Mouse (Mus musculus): ENCODE measurements at regions not wholly inside any gene's neighbourhood (a gene's known extent, or its start where the extent isn't known, plus 50 kb on each side); places are given as distances from the start of the nearest gene placed in this dataset.

DNA sequence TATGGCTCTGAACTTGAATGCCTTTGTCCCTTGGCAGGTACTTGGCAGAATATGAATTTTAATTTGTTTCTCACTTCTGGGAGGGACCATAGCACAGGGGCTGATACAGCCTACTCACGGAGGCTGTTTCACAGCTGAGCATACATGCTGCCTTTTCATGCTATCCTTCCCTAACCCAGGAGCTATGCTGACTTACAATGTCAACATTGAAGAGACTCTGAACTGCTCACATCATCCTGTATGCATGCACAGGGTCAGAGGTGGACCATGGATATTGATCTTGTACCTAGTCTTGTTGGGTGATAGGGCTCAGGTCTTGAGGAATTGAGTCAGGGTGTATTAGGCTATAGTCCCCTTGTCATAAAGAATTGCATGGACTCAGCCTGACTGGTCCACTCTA lies 74.5 kb downstream of the Cmpk2 start:
- Histone ChIP-seq H3K36me3 (ENCODE audit: control insufficient read depth, insufficient read depth, low read length) (no peaks in the 10 kb centered on the region), H3K27me3 (ENCODE audit: control insufficient read depth, insufficient read depth, low read length) (no peaks in the 10 kb centered on the region), H3K4me1 (ENCODE audit: control insufficient read depth, insufficient read depth, insufficient read length, low read length) (no peaks in the 10 kb centered on the region), H3K27ac (ENCODE audit: insufficient read depth, low read depth, low read length) (no peak overlapping the region), H3K4me3 (ENCODE audit: low read depth, low read length) (no peak overlapping the region)
- WGBS = 76% methylated on average over 1 of the region's 1 CpGs
- TF ChIP-seq CTCF (IDR thresholded peaks at IDR 0.05; ENCODE audit: extremely low read depth, insufficient read length, insufficient replicate concordance, low read depth, low read length) (no peak), POLR2A (IDR thresholded peaks at IDR 0.05; ENCODE audit: low read depth, low read length) (no peak)

- H3K4me3 ChIP-seq (ENCODE audit: low read depth, low read length) = no peak overlapping the region
- no peak for TF ChIP-seq POLR2A (IDR thresholded peaks at IDR 0.05; ENCODE audit: low read depth, low read length)
- TF ChIP-seq CTCF (IDR thresholded peaks at IDR 0.05; ENCODE audit: extremely low read depth, insufficient read length, insufficient replicate concordance, low read depth, low read length) = no peak
- no peaks in the 10 kb centered on the region for H3K36me3 ChIP-seq (ENCODE audit: control insufficient read depth, insufficient read depth, low read length)
- no peak overlapping the region for H3K27ac ChIP-seq (ENCODE audit: insufficient read depth, low read depth, low read length)
- no peaks in the 10 kb centered on the region for H3K4me1 ChIP-seq (ENCODE audit: control insufficient read depth, insufficient read depth, insufficient read length, low read length)
- WGBS = 37% methylated on average over 2 of the region's 2 CpGs
- H3K27me3 ChIP-seq (ENCODE audit: control insufficient read depth, insufficient read depth, low read length) = no peaks in the 10 kb centered on the region
Measured at GRCm38 (mm10) chr12:26542451-26542850, 73.4 kb downstream of the Cmpk2 start.

GRCm38 (mm10) chr12:26535261-26535890 lies 66.4 kb downstream of the Cmpk2 start:
- TF ChIP-seq CTCF (IDR thresholded peaks at IDR 0.05; ENCODE audit: extremely low read depth, insufficient read length, insufficient replicate concordance, low read depth, low read length) (no peak), POLR2A (IDR thresholded peaks at IDR 0.05; ENCODE audit: low read depth, low read length) (no peak)
- 79% methylated on average over 9 of the region's 9 CpGs for whole genome bisulfite sequencing
- no peak overlapping the region for H3K4me3 ChIP-seq (ENCODE audit: low read depth, low read length)
- no peaks in the 10 kb centered on the region for H3K36me3 ChIP-seq (ENCODE audit: control insufficient read depth, insufficient read depth, low read length)
- H3K27ac ChIP-seq (ENCODE audit: insufficient read depth, low read depth, low read length) = no peak overlapping the region
- no peaks in the 10 kb centered on the region for H3K27me3 ChIP-seq (ENCODE audit: control insufficient read depth, insufficient read depth, low read length)
- peaks cover 5% of the 10 kb centered on the region; the same call in 1 of the 2 replicates for H3K4me1 ChIP-seq (ENCODE audit: control insufficient read depth, insufficient read depth, insufficient read length, low read length)

- Histone ChIP-seq H3K27me3 (ENCODE audit: control insufficient read depth, insufficient read depth, low read length) (no peaks in the 10 kb centered on the region), H3K36me3 (ENCODE audit: control insufficient read depth, insufficient read depth, low read length) (no peaks in the 10 kb centered on the region), H3K4me1 (ENCODE audit: control insufficient read depth, insufficient read depth, insufficient read length, low read length) (peaks cover 5% of the 10 kb centered on the region; the same call in 1 of the 2 replicates), H3K27ac (ENCODE audit: insufficient read depth, low read depth, low read length) (no peak overlapping the region), H3K4me3 (ENCODE audit: low read depth, low read length) (no peak overlapping the region)
- 38% methylated on average over 9 of the region's 9 CpGs for WGBS
- TF ChIP-seq CTCF (IDR thresholded peaks at IDR 0.05; ENCODE audit: extremely low read depth, insufficient read length, insufficient replicate concordance, low read depth, low read length) (no peak), POLR2A (IDR thresholded peaks at IDR 0.05; ENCODE audit: low read depth, low read length) (no peak)
Measured at GRCm38 (mm10) chr12:26534229-26535105, 65.5 kb downstream of the Cmpk2 start.

DNA sequence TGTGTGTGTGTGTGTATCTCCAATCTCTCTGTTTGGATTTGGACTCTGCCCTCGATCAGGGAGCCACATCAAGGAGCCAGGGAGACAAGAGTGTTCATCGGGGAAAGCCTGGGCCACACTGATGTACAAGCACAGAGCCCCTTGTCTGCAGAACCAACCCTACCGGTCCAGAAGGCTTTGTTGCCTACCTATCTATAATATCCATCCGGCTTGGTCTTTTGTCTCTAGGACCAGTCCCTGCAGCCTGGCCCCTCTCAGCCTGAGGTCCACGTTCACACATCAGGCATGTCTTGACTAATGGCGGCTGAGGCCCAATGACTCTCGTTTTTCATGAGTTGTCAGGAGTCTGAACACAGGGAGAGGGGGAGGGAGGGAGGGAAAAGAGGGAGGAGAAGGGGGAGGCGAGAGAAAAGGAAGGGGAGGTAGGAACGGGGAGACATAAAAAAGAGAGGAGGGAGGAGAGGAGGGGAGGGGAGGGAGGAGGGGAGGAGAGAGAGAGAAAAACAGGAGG lies 64.7 kb downstream of the Cmpk2 start:
- TF ChIP-seq POLR2A (IDR thresholded peaks at IDR 0.05; ENCODE audit: low read depth, low read length) (no peak), CTCF (IDR thresholded peaks at IDR 0.05; ENCODE audit: extremely low read depth, insufficient read length, insufficient replicate concordance, low read depth, low read length) (no peak)
- no peak overlapping the region for H3K4me3 ChIP-seq (ENCODE audit: low read depth, low read length)

GRCm38 (mm10) chr12:26532823-26533640 lies 64.0 kb downstream of the Cmpk2 start:
- no peak overlapping the region for H3K4me3 ChIP-seq (ENCODE audit: low read depth, low read length)
- TF ChIP-seq POLR2A (IDR thresholded peaks at IDR 0.05; ENCODE audit: low read depth, low read length) = no peak
- TF ChIP-seq CTCF (IDR thresholded peaks at IDR 0.05; ENCODE audit: extremely low read depth, insufficient read length, insufficient replicate concordance, low read depth, low read length) = peak; percentile 92; the same call in 1 of the 2 replicates

More for the DNA sequence above, 64.7 kb downstream of the Cmpk2 start:
- WGBS = 65% methylated on average over 9 of the region's 9 CpGs
- peaks cover 5% of the 10 kb centered on the region; the same call in 1 of the 2 replicates for H3K4me1 ChIP-seq (ENCODE audit: control insufficient read depth, insufficient read depth, insufficient read length, low read length)
- no peak overlapping the region for H3K27ac ChIP-seq (ENCODE audit: insufficient read depth, low read depth, low read length)
- no peaks in the 10 kb centered on the region for H3K27me3 ChIP-seq (ENCODE audit: control insufficient read depth, insufficient read depth, low read length)
- no peaks in the 10 kb centered on the region for H3K36me3 ChIP-seq (ENCODE audit: control insufficient read depth, insufficient read depth, low read length)

More at GRCm38 (mm10) chr12:26532823-26533640, 64.0 kb downstream of the Cmpk2 start:
- Histone ChIP-seq H3K27ac (ENCODE audit: insufficient read depth, low read depth, low read length) (no peak overlapping the region), H3K4me1 (ENCODE audit: control insufficient read depth, insufficient read depth, insufficient read length, low read length) (peaks cover 5% of the 10 kb centered on the region; the same call in 1 of the 2 replicates), H3K27me3 (ENCODE audit: control insufficient read depth, insufficient read depth, low read length) (no peaks in the 10 kb centered on the region), H3K36me3 (ENCODE audit: control insufficient read depth, insufficient read depth, low read length) (no peaks in the 10 kb centered on the region)
- 44% methylated on average over 13 of the region's 13 CpGs for WGBS

Measured in small intestine, adult 2 months (tissue).